Mouse (Mus musculus) left cerebral cortex, adult 2 months (tissue): Measurements from ENCODE around the gene Abca7. TPM values are rescaled to one million over a fixed set of nuclear protein-coding genes. Genes with fewer than 3 reads are reported as not detected.
"Not testable (repeated sequence)": the region's sequence is repeated elsewhere in the genome, so short reads cannot be mapped to it uniquely, and the experiment has no call there.

Source experiments
- DNase-seq, 2 experiments: peaks; one replicate each; pipeline ENCODE4 v3.0.0; 2021 to 2022; ENCODE audit warnings: low spot score in 2 of 2, mixed read lengths in 1 of 2; ENCODE audit errors: extremely low spot score in 1 of 2
- H3K27ac ChIP-seq: fragments of 200-600 bp; 2 replicates; pipeline ENCODE4 v1.8.1; 2022
- H3K4me3 ChIP-seq: fragments of 200-600 bp; 2 replicates; pipeline ENCODE4 v1.8.1; 2022
- CTCF ChIP-seq: fragments of 200-600 bp; IDR thresholded peaks from 2 replicates; pipeline ENCODE4 v1.8.1; 2022; ENCODE audit warnings: antibody characterized with exemption, mild to moderate bottlenecking, moderate library complexity
- intact Hi-C: fragments of 180-260 bp; cut with DNase I; formaldehyde crosslinking; loops from one replicate; pipeline ENCODE4 v1.15.1; 2025
- long read RNA-seq, 2 experiments: library from polyadenylated mRNA; stranded (forward); transcript quantifications; one replicate each; pipeline ENCODE4 v2.0.0; 2021; ENCODE audit warnings: borderline mapping rate in 2 of 2
- total RNA-seq, 2 experiments: library from RNA; stranded (reverse); gene quantifications; 2 replicates each; pipeline ENCODE4 v1.2.3; 2021

The Abca7 gene
- 10 to 100 TPM; 13.5 to 13.8 TPM for total RNA-seq
- long read RNA-seq, experiment 1, full-length matches to known transcripts = 3 of 42 reads
- long read RNA-seq, experiment 1, partial matches to known transcripts = 5 of 42 reads
- long read RNA-seq, experiment 1, other reads (novel, unspliced or antisense) = 34 of 42 reads
- long read RNA-seq, experiment 2, full-length matches to known transcripts = 1 of 52 reads
- long read RNA-seq, experiment 2, partial matches to known transcripts = 7 of 52 reads
- long read RNA-seq, experiment 2, other reads (novel, unspliced or antisense) = 44 of 52 reads

DNA sequence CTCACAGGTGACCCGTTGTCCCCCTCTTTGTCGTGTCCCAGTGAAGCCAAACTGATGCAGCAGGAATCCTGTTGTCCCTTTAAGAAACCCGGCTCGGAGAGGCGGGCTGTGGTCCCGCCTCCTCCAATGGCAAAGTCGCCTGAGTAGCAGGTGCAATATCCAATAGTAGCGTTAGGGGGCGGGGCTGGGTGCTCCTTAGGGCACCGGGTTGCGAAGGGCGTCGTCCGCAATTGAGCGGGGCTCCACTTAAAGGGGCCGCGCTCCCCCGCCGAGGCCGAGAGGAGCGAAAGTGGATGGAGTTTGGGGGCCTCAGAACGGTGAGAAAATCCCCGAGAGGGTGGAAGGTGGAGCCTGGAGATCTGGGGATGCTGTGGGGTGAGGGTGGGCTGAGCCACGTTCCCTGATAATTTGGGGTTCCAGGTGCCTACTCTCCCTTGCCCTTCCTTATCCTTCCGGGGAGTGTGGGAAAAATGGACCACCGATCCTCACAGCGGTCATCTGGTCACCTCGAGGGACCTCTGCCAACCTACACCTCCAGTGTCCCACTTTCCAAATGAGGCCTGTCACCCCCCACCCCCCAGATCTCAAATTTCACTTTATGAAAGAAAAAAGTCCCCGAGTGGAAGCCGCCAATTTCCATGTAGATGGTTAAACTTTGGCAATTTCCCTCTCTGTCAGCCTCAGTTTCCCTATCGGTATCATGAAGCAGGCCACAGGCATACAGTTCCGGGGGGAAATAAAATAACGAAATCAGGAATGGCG is at the start of gene Abca7:
TSS of gene Abca7 (plus strand) at position 223 of the 762 bp plus-strand sequence.
- peak; percentile 93 to 98 for DNase-seq
- peak within 1 kb of the TSS; percentile 55 for H3K4me3 ChIP-seq
- no peak; the same call in 1 of the 2 replicates for TF ChIP-seq CTCF
- intact Hi-C loops = loop anchor here (5.0 kb wide), 1 partner anchor 41 kb away; the partner anchor contains the start of gene Polr2e
- H3K27ac ChIP-seq = peak within 1 kb of the TSS; percentile 74

GRCm38 (mm10) chr10:79946752-79947322 is 49.5 kb upstream of the Abca7 start:
- DNase-seq = no peak
- intact Hi-C loops = no loop called here
- Histone ChIP-seq H3K4me3 (no peak overlapping the region), H3K27ac (no peak overlapping the region)
- TF ChIP-seq CTCF = no peak

DNA sequence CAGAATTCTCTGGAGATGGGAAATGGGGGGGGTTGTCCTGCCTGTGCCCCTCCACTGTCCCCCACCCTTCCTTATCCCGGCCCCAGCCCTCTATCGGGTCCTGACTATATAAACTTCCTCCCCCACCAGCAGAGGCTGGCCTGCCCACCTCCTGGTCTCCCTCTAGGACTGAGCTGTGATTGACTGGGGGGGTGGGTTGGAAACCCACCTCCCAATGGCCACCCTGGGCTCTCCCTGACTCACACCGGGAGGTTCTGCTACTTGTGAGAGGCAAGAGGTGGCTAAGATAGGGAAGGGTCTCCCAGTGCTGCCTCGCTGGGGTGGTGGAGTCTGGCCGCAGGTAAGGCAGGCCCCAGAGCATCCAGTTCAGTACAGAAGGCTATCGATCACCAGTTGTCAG is 48.8 kb upstream of the Abca7 start:
- Histone ChIP-seq H3K4me3 (no peak overlapping the region), H3K27ac (no peak overlapping the region)
- no peak for TF ChIP-seq CTCF
- intact Hi-C loops = no loop called here
- DNase-seq = no peak

- no peak overlapping the region for H3K27ac ChIP-seq
- no peak overlapping the region for H3K4me3 ChIP-seq
- intact Hi-C loops = no loop called here
- no peak for DNase-seq
- TF ChIP-seq CTCF = no peak
Observed at GRCm38 (mm10) chr10:79949873-79950272, 46.4 kb upstream of the Abca7 start.

DNA sequence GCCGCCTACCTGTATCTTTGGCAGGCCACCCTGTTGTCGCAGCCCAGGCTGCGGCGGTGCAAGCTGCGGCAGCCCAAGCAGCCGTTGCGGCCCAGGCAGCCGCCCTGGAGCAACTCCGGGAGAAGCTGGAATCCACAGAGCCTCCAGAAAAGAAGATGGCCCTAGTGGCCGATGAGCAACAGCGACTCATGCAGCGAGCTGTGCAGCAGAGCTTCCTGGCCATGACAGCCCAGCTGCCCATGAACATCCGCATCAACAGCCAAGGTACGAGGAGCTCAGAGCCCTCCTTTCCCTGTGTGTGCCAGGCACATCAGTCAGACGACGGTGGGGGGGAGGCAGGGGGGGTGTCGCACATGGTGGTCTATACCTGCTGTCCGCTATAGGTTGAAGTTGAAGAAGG is 45.6 kb upstream of the Abca7 start:
- Histone ChIP-seq H3K27ac (no peak overlapping the region), H3K4me3 (no peak overlapping the region)
- TF ChIP-seq CTCF = no peak
- intact Hi-C loops = no loop called here
- no peak for DNase-seq

- intact Hi-C loops = no loop called here
- peak; percentile 71 for TF ChIP-seq CTCF
- DNase-seq = peak in 1 of 2 experiments; percentile 49
- Histone ChIP-seq H3K4me3 (no peak overlapping the region), H3K27ac (no peak overlapping the region)
Observed at GRCm38 (mm10) chr10:79953946-79954345, 42.3 kb upstream of the Abca7 start.

DNA sequence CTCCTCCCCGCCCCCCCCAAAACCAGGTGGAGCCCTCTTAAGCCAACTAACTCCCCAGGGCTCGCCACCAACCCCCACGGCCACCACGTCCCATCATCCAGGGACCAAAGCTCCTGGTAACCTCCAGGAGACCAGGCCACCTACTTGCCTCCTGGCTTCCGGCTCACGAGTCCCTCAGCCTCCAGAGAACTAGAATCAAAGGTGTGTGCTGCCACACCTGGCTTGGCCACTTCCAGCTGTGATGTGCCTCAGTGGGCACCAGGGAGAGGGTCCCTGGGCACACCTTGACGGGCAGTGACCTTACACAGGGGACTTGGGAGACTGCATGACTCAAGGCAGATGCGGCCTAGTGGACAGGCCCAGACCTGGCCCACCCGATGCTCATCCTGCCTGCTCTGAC is 40.6 kb upstream of the Abca7 start:
- no peak for DNase-seq
- no peak overlapping the region for H3K27ac ChIP-seq
- no peak for TF ChIP-seq CTCF
- H3K4me3 ChIP-seq = no peak overlapping the region
- intact Hi-C loops = no loop called here

GRCm38 (mm10) chr10:79956643-79957154 is 39.6 kb upstream of the Abca7 start:
- Histone ChIP-seq H3K4me3 (no peak overlapping the region), H3K27ac (no peak overlapping the region)
- TF ChIP-seq CTCF = no peak
- intact Hi-C loops = no loop called here
- no peak for DNase-seq

DNA sequence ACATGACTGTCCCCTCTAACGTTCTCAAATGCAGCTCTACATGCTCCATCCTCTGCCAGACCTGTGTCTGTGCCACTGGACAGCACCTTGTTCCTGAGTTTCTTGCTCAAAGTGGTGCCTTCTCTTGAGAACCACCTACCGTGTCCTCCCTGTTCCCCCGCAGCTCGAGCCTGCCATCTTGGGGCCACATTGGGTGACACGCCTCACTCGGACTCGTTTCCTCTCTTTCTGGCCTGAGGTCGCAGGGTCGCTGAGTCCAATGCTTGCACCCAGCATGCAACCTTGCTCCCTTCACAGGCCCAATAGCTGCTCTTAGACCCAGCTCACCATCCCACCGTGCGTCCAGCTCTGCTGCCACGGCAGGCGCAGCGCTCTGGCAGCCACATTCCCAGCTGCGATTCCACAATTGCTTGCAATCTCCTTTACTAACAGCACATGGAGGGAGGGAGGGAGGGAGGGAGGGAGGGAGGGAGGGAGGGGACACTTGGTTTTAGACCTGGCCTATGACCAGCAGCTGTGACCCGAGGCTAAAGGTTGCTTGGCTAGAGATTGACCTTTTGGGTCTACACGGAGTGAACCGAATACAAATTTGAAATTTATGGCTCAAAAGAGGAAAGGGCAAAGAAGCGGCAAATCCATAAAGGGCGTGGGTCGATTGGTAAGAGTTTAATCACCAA is 38.0 kb upstream of the Abca7 start:
- peak; percentile 66 to 80 for DNase-seq
- peak; percentile 89 for TF ChIP-seq CTCF
- Histone ChIP-seq H3K4me3 (no peak overlapping the region), H3K27ac (no peak overlapping the region)
- intact Hi-C loops = loop anchor here (1.0 to 2.0 kb wide), 3 partner anchors 33 to 123 kb away; no protein-coding TSS in a partner anchor

DNA sequence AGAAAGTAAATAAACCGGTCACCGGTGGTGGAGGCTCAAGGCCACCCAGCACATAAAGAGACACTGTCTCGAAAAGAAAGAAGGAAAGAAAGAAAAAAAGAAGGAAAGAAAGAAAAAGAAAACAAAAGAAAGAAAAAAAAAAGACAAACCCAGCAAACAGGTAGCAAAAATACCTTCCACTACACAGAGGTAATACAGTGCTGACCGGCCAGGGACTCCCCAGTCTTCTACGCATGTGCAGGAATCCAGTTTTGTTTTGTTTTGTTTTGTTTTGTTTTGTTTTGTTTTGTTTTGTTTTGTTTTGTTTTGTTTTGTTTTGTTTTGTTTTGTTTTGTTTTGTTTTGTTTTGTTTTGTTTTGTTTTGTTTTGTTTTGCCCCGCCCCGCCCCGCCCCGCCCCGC is 36.9 kb upstream of the Abca7 start:
- not testable (repeated sequence) for DNase-seq, H3K27ac ChIP-seq
- 0 out of 2 replicates have a peak overlapping the region, but pooled peaks have one; percentile 22 for H3K4me3 ChIP-seq
- intact Hi-C loops = loop anchor here (2.0 kb wide), 2 partner anchors 67 to 125 kb away; no protein-coding TSS in a partner anchor

GRCm38 (mm10) chr10:79959847-79960601 is 36.3 kb upstream of the Abca7 start, which contains the start of gene Wdr18:
Wdr18 (plus strand) TSS chr10:79960152.
- H3K27ac ChIP-seq = peak within 1 kb of the TSS; percentile 76
- intact Hi-C loops = loop anchor here (1.0 to 2.0 kb wide), 3 partner anchors 24 to 125 kb away; partner anchors contain the start of gene Tmem259

More at GRCm38 (mm10) chr10:79959847-79960601, 36.3 kb upstream of the Abca7 start, which contains the start of gene Wdr18:
- H3K4me3 ChIP-seq = peak within 1 kb of the TSS; percentile 68
- peak; percentile 97 for TF ChIP-seq CTCF
- peak; percentile 99 to 100 for DNase-seq
